Mouse (Mus musculus) liver, embryonic 13.5 days (tissue): ENCODE measurements around the gene Apol7b. TPM values are rescaled to one million over a fixed set of nuclear protein-coding genes. Genes with fewer than 3 reads are reported as not detected.
"Not testable (repeated sequence)": the region's sequence is repeated elsewhere in the genome, so short reads cannot be mapped to it uniquely, and the experiment has no call there.

Experiments used
- ATAC-seq: fragments of 200-750 bp; cut with Nextera tagmentation; 2 replicates; pipeline ENCODE4 v1.8.0; 2017; ENCODE audit warnings: low read depth, mild to moderate bottlenecking, moderate number of reproducible peaks, moderate library complexity
- DNase-seq: peaks from one replicate; pipeline ENCODE4 v3.0.0; 2022
- H3K27ac ChIP-seq: fragments of 300-500 bp; sonication (generic); 2 replicates; pipeline ENCODE4 v1.5.1; 2015; ENCODE audit warnings: moderate library complexity, mild to moderate bottlenecking, inconsistent platforms
- H3K27me3 ChIP-seq: fragments of 300-500 bp; sonication (generic); 2 replicates; pipeline ENCODE4 v1.6.1; 2015; ENCODE audit warnings: mild to moderate bottlenecking, inconsistent platforms
- H3K36me3 ChIP-seq: fragments of 300-500 bp; sonication (generic); 2 replicates; pipeline ENCODE4 v1.6.1; 2015; ENCODE audit warnings: mild to moderate bottlenecking, inconsistent platforms
- H3K4me1 ChIP-seq: fragments of 300-500 bp; sonication (generic); replicated peaks from 2 replicates; pipeline ENCODE4 v1.6.1; 2015; ENCODE audit warnings: inconsistent platforms
- H3K4me2 ChIP-seq: fragments of 300-500 bp; sonication (generic); 2 replicates; pipeline ENCODE4 v1.6.1; 2015; ENCODE audit warnings: inconsistent platforms, mild to moderate bottlenecking, moderate library complexity
- H3K4me3 ChIP-seq: fragments of 300-500 bp; sonication (generic); replicated peaks from 2 replicates; pipeline ENCODE4 v1.5.1; 2015; ENCODE audit warnings: mild to moderate bottlenecking, inconsistent platforms
- H3K9ac ChIP-seq: fragments of 300-500 bp; sonication (generic); 2 replicates; pipeline ENCODE4 v1.6.1; 2015; ENCODE audit warnings: mild to moderate bottlenecking, inconsistent platforms
- H3K9me3 ChIP-seq: fragments of 300-500 bp; sonication (generic); replicated peaks from 2 replicates; pipeline ENCODE4 v1.6.1; 2016; ENCODE audit warnings: inconsistent platforms
- WGBS: fragments of 180-500 bp; shearing (Covaris S2); methylation state at CpG from one replicate; pipeline ENCODE4 v1.1.7; 2015; ENCODE audit not compliant: insufficient replicate concordance; 5-methylcytosine and 5-hydroxymethylcytosine counted together
- polyA plus RNA-seq: library from polyadenylated mRNA; unstranded; fragments of >200 nt; fragmentation: Nextera tagmentation; extraction: Ambion mirVana; gene quantifications from 2 replicates; pipeline ENCODE4 v1.2.1, GENCODE M21; 2015

Apol7b gene
- polyA plus RNA-seq, 1 experiment from 2014 or later: not detected

DNA sequence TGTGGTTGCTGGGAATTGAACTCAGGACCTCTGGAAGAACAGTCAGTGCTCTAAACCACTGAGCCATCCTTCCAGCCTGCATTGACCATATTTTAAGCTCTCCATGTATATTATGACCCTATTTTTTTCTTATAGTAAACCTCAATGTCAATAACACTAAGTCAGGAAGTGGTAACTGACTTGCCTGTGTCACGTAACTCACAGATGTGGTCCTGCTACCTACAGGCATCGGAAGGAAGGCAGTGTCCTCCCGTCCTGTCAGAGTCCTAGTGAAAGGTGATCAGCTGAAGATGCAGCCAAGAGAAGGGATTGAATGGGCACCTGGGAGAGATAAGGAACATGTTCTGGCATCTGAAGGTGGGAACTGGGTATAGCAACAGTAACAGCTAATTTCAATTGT lies 27.6 kb downstream of the Apol7b start:
- H3K27me3 ChIP-seq, H3K27ac ChIP-seq, H3K4me1 ChIP-seq, H3K4me3 ChIP-seq, H3K36me3 ChIP-seq, H3K9me3 ChIP-seq, H3K9ac ChIP-seq, DNase-seq, H3K4me2 ChIP-seq, ATAC-seq: not testable (repeated sequence)
- no CpG with 5 or more reads among the region's 3 CpGs for WGBS

DNA sequence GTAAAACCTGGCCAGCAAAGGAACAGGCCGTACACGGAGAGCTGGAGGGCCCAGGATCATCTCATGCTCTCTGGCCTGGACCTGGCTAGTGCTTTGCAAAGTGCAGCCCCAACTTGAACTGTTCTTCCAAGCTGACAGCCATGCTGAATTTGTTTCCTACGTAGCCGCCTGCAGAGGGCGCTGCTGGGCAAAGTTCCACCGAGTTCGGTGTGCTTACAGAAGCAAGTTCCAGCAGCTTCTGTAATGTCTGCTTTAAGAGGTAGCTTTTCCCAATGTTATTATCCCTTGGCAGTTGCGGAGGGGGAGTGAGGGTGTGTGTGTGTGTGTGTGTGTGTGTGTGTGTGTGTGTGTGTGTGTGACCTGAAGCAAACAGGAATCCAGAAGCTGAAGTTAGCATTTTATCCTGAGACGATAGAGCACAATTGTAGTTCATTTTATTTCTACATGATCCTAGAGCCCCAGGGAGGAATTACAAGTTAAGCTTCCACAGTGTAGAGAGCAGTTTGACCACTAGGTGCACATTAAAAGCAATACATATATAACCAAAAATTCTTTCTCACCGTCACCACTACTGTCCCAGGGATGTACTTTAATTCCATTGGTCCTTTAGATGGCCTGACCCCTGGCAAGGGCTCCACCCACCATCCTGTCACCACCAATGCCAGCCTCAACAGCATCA lies 30.5 kb downstream of the Apol7b start:
- DNase-seq, H3K4me3 ChIP-seq, H3K9ac ChIP-seq, H3K36me3 ChIP-seq, H3K9me3 ChIP-seq, H3K4me2 ChIP-seq, H3K27me3 ChIP-seq, ATAC-seq, H3K4me1 ChIP-seq, H3K27ac ChIP-seq: not testable (repeated sequence)
- WGBS: 24% methylated on average over 2 of the region's 10 CpGs

DNA sequence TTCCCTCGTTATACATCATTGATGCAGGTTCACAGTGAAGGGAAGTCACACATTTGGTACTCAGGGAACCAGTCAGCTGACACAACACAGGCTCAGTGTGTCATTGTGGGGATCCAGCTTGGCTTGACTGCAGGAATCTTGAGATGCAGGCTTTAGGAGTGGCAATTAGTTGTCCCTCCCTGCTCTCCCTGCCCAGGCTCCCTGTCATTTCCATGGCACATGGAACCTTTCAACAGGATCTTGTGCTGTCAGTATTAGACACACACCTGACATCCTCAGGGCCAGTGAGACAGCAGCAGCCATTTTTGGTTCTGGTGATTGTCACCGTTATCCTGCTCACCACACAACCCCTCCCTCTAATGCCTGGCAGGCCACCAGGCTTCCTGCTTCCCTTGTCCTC lies 31.6 kb downstream of the Apol7b start:
- not testable (repeated sequence) for H3K9ac ChIP-seq, H3K27me3 ChIP-seq, H3K27ac ChIP-seq, H3K4me1 ChIP-seq, ATAC-seq, DNase-seq, H3K9me3 ChIP-seq, H3K36me3 ChIP-seq, H3K4me3 ChIP-seq, H3K4me2 ChIP-seq
- WGBS: 48% methylated on average over 2 of the region's 2 CpGs

- H3K4me1 ChIP-seq, ATAC-seq, H3K4me3 ChIP-seq, H3K4me2 ChIP-seq, DNase-seq, H3K27me3 ChIP-seq, H3K9me3 ChIP-seq, H3K27ac ChIP-seq, H3K9ac ChIP-seq, H3K36me3 ChIP-seq: not testable (repeated sequence)
- 15% methylated on average over 4 of the region's 4 CpGs for WGBS
Measured at GRCm38 (mm10) chr15:77412695-77413094, 34.6 kb downstream of the Apol7b start.

DNA sequence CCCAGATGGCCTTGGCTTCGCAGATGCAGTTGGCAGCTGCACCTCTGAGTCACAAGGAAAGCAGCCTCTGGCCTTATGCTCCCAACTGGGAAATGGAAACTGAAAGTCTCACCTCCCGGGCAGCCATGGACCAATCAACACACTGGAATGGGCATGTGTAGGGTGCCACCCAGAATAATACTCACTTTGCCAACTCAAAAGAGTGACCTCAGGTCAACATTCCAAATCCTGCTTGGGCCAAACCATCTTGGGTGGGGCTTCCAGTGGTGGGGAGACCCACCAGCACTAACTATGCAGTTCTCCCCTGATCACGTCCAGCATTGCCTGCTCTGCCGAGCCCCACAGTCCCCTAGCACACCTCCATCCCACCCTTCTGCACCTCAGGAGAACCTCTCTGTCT lies 36.3 kb downstream of the Apol7b start, which contains the start of gene Apol9a:
TSS of gene Apol9a (minus strand) at position 101 of the 400 bp plus-strand sequence.
- not testable (repeated sequence) for H3K36me3 ChIP-seq, H3K4me3 ChIP-seq, H3K27me3 ChIP-seq, ATAC-seq, H3K9ac ChIP-seq, DNase-seq, H3K4me2 ChIP-seq, H3K27ac ChIP-seq, H3K9me3 ChIP-seq, H3K4me1 ChIP-seq
- WGBS: 83% methylated on average over 2 of the region's 4 CpGs

DNA sequence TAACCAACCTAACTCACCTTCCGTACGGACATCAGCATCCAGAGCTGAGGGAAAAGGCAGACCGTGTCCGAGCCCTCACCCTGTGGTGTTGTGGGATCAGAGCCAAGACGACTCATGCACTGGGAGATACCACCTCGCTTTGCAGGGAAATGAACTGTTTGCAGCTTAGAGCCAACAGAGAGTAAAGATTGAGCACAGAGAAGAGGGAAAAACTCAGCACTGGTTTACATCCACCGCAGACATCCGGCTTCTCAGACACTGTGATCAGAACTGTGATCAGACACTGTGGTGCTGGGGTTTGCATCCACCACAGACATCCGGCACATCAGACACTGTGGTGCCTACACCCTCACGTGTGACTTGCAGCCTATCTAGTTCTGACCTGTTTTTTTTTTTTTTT lies 40.9 kb downstream of the Apol7b start:
- not testable (repeated sequence) for H3K36me3 ChIP-seq, H3K4me3 ChIP-seq, DNase-seq, H3K27me3 ChIP-seq, H3K4me1 ChIP-seq, H3K9me3 ChIP-seq, H3K4me2 ChIP-seq, H3K27ac ChIP-seq, H3K9ac ChIP-seq, ATAC-seq
- WGBS: 67% methylated on average over 10 of the region's 10 CpGs

DNA sequence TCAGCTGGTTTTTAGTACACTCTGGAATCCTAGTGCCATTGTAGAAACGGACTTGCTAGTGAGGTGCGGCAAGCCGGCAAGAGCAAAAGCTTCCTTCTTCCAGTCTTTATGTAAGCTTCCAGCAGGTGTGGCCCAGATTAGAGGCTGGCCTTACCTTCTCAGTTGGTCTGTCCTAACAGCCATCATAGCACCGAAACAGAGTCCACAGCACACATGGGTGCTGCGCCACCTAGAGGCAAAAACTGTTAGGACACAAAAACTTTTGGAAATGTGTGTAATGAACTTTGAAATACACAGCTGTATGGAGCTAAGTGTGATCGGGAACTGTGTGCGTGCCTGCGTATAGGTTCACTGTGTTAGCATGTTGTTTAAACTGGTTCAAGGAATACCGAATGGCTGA lies 48.3 kb downstream of the Apol7b start, which contains the start of gene Apol7a:
TSS of gene Apol7a (minus strand) at position 84 of the 400 bp plus-strand sequence.
- not testable (repeated sequence) for H3K27me3 ChIP-seq, H3K27ac ChIP-seq, H3K36me3 ChIP-seq, H3K9ac ChIP-seq, H3K4me3 ChIP-seq, H3K4me1 ChIP-seq, ATAC-seq, DNase-seq, H3K4me2 ChIP-seq, H3K9me3 ChIP-seq
- 55% methylated on average over 9 of the region's 9 CpGs for WGBS

DNA sequence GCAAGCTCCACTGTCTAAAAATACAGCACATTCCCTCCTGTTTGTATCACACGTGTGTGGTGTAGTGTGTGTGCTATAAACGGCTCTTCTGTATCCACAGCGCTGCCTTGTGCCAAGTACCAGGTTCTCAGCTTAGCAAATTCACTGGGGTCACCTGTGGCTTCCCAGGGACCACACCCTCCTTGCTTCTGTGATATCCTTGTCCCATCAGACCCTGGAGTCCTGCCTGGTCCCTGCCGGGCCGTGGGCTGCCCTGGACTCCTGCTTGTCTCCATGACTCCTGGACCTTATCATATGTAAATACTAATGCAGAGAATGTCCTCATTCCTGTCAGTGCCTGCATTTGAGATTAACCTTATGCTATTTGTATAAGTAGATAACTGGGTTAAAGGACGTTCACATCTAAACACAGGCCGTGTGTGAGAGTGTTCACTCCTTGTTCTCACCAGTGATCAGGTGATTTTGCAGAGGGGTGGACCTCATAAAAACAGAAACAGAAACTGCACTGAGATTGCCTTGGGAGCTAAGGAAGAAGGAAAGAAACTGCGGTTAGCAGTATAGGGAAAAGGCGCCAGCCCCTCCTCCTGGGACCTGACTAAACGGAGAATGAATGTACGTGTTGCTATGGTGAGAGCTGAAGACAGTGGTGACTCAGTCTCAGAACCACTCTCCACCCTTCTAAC lies 49.7 kb downstream of the Apol7b start:
- H3K4me1 ChIP-seq, H3K4me2 ChIP-seq: not testable (repeated sequence)

DNA sequence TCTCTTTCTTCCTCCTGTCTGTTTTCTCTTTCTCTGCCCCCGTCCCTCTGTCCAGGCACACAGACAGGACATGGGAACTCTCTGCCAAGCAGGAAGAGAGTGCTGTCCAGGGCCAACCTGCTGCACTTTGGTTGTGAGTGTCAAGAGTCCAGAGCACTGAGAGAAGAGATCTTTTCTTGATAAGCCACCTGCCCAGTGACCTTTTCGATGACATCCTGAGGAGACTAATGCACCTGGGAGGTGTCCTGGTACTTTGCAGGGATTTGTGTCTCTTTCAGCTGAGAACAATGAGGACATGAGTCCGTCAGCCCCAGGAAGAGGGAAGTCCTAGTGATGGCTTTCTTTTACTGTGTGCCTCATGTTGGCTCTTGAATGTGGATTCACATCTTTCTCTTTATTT lies 53.5 kb downstream of the Apol7b start:
- H3K36me3 ChIP-seq, H3K27me3 ChIP-seq, H3K4me3 ChIP-seq, H3K4me1 ChIP-seq, ATAC-seq, H3K4me2 ChIP-seq, H3K9ac ChIP-seq, H3K9me3 ChIP-seq, DNase-seq, H3K27ac ChIP-seq: not testable (repeated sequence)
- 38% methylated on average over 3 of the region's 3 CpGs for WGBS

More for the DNA sequence above, 49.7 kb downstream of the Apol7b start:
- not testable (repeated sequence) for H3K36me3 ChIP-seq, H3K9me3 ChIP-seq, H3K4me3 ChIP-seq, H3K9ac ChIP-seq, DNase-seq, H3K27ac ChIP-seq, H3K27me3 ChIP-seq
- 63% methylated on average over 11 of the region's 11 CpGs for WGBS
- ATAC-seq: peak; percentile 61

DNA sequence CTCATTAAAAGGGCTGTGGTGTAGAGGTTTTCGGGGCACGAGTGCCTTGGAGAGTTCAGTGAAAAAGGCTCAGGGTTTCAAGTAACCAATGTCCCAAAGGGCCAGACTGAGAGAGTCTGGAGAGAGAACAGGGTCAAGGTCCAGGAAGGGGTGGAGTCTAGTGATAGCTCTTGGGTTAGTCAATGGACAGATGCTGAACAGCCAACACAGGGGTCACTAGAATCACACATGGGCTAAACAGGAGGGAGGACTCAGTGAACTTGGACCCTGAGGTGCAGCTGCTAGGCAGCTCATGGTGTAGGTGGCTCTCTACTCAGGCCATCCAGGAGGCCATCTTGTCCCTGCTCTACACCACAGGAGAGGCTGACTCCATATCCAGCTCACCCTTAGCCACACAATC lies 59.8 kb downstream of the Apol7b start:
- Histone ChIP-seq H3K27me3 (no peaks in the 10 kb centered on the region), H3K36me3 (no peaks in the 10 kb centered on the region), H3K9ac (no peak overlapping the region), H3K4me3 (no peak overlapping the region), H3K27ac (no peak overlapping the region), H3K9me3 (no peaks in the 10 kb centered on the region), H3K4me2 (no peak overlapping the region), H3K4me1 (0 out of 2 replicates have a peak, but pooled peaks cover 5% of the 10 kb centered on the region)
- WGBS: 54% methylated on average over 2 of the region's 2 CpGs
- ATAC-seq (no peak), DNase-seq (no peak)

DNA sequence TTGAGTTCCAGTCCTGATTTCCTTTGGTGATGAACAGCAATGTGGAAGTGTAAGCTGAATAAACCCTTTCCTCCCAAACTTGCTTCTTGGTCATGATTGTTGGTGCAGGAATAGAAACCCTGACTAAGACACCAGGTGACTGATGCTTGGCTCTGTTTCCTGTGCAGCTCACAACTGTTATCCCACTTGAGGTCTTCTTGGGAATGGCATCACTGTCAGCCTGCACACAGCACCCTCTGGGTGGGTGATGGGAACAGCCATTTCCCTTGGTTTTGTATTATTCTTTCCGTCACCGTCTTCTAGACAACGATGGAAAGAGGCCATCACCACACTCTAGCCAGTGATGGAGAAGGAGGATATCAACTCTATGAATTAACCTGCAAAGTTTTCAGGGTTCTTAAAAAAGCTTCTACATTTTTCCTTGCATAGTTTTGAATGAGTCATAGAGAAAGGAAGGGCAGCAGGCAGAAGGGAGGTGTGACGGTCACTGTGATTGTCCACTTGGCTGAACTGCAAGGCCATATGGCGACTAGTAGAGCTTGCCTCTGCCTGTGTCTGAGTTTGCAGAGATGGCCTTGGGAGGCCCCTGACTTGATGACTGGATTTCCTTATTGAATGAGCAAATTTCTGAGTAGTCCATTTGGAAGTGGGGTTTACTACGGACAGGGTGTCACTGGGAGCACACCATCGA lies 62.8 kb downstream of the Apol7b start:
- H3K9me3 ChIP-seq: no peaks in the 10 kb centered on the region
- no peak overlapping the region for H3K4me3 ChIP-seq
- no peaks in the 10 kb centered on the region for H3K27me3 ChIP-seq
- WGBS: 78% methylated on average over 7 of the region's 7 CpGs
- no peak overlapping the region for H3K9ac ChIP-seq
- ATAC-seq: no peak
- no peak overlapping the region for H3K4me2 ChIP-seq
- peaks cover 11% of the 10 kb centered on the region; the same call in 1 of the 2 replicates for H3K4me1 ChIP-seq
- DNase-seq: no peak
- no peak overlapping the region for H3K27ac ChIP-seq
- H3K36me3 ChIP-seq: no peaks in the 10 kb centered on the region
